Comparison of ENCODE assay signal across 24 mouse cellular contexts in the genomic region with DNA sequence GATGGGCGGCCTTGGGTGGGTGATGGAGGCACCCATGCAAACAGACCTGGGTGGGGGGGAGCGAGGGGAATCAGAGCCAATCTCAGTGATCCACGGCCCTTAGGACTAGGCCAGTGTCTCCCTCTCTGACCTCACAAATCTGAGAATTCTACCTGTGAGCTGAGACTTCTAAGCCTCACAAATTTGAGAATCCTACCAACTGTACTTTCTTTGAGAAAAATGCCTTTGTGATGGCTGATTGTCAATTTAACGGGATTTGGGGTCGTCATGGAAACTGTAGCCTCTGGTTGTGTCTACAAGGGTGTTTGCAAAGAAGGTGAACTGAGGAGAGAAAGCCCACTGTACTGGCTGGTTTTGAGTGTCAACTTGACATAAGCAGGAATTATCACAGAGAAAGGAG.
DNase-seq lines count a peak whose midpoint lies in the region; ATAC-seq and TF ChIP-seq lines count a peak whose summit lies in the region.
"Had no signal": no experiment of that assay in that cellular context is flagged by ENCODE, and none has a peak within 500 bp of the region (broad histone marks: within the 10 kb centered on the region; RNA-seq: fewer than 3 reads in every experiment).

No protein-coding gene starts in this region.

- WGBS in midbrain, embryonic 11.5 days: 72% methylated on average over 5 of the region's 5 CpGs
- WGBS in midbrain, postnatal 0 days: 42% methylated on average over 5 of the region's 5 CpGs
- 43% methylated on average over 5 of the region's 5 CpGs for WGBS in midbrain, embryonic 14.5 days
- WGBS in midbrain, embryonic 10.5 days: 86% methylated on average over 5 of the region's 5 CpGs
- 45% methylated on average over 5 of the region's 5 CpGs for WGBS in midbrain, embryonic 15.5 days
- WGBS in heart, embryonic 10.5 days: 79% methylated on average over 5 of the region's 5 CpGs

- H3K9me3 ChIP-seq in midbrain, embryonic 11.5 days (ENCODE audit: control insufficient read depth, low read length): no peaks in the 10 kb centered on the region
- no peaks in the 10 kb centered on the region for H3K9me3 ChIP-seq in midbrain, postnatal 0 days (ENCODE audit: low read length)
- H3K9me3 ChIP-seq in midbrain, embryonic 14.5 days (ENCODE audit: control insufficient read depth, low read length): no peaks in the 10 kb centered on the region
- H3K9me3 ChIP-seq in midbrain, embryonic 10.5 days (replicated peaks): no peaks in the 10 kb centered on the region
- no peaks in the 10 kb centered on the region for H3K9me3 ChIP-seq in midbrain, embryonic 15.5 days
- no peaks in the 10 kb centered on the region for H3K9me3 ChIP-seq in heart, embryonic 10.5 days
- H3K9me3 ChIP-seq: embryonic facial prominence, embryonic 10.5 days; embryonic facial prominence, embryonic 12.5 days; forebrain, embryonic 13.5 days; forebrain, embryonic 15.5 days had no signal

- TF ChIP-seq CTCF in midbrain, postnatal 0 days (IDR thresholded peaks at IDR 0.05): no peak

- no peaks in the 10 kb centered on the region for H3K4me1 ChIP-seq in midbrain, embryonic 11.5 days (ENCODE audit: control insufficient read depth, insufficient read depth, low read length)
- 0 out of 2 replicates have a peak, but pooled peaks cover 3% of the 10 kb centered on the region for H3K4me1 ChIP-seq in midbrain, postnatal 0 days (ENCODE audit: insufficient read depth, low read length)
- peaks cover 6% of the 10 kb centered on the region; the same call in 1 of the 2 replicates for H3K4me1 ChIP-seq in midbrain, embryonic 14.5 days (ENCODE audit: control insufficient read depth, insufficient read depth, low read length)
- peaks cover 39% of the 10 kb centered on the region for H3K4me1 ChIP-seq in midbrain, embryonic 10.5 days
- peaks cover 9% of the 10 kb centered on the region for H3K4me1 ChIP-seq in midbrain, embryonic 15.5 days
- no peaks in the 10 kb centered on the region for H3K4me1 ChIP-seq in heart, embryonic 10.5 days
- H3K4me1 ChIP-seq: embryonic facial prominence, embryonic 12.5 days had no signal

- H3K4me3 ChIP-seq in midbrain, embryonic 11.5 days (ENCODE audit: low read depth, low read length): no peak overlapping the region
- no peak overlapping the region for H3K4me3 ChIP-seq in midbrain, postnatal 0 days (ENCODE audit: low read depth, low read length)
- no peak overlapping the region for H3K4me3 ChIP-seq in midbrain, embryonic 14.5 days (replicated peaks; ENCODE audit: low read depth, low read length)
- H3K4me3 ChIP-seq in midbrain, embryonic 10.5 days: no peak overlapping the region
- H3K4me3 ChIP-seq in midbrain, embryonic 15.5 days: no peak overlapping the region
- no peak overlapping the region for H3K4me3 ChIP-seq in heart, embryonic 10.5 days
- H3K4me3 ChIP-seq: embryonic facial prominence, embryonic 10.5 days; embryonic facial prominence, embryonic 12.5 days; forebrain, embryonic 13.5 days; forebrain, embryonic 15.5 days had no signal

- no peak for ATAC-seq in midbrain, embryonic 11.5 days (ENCODE audit: low FRiP score)
- no peak for ATAC-seq in midbrain, postnatal 0 days (ENCODE audit: low FRiP score)
- no peak for ATAC-seq in midbrain, embryonic 14.5 days (ENCODE audit: low FRiP score, low TSS enrichment)
- no peak for ATAC-seq in midbrain, embryonic 15.5 days (replicated peaks)
- ATAC-seq: CD4-positive, CD25-positive, alpha-beta regulatory T cell, adult 4 months; forebrain, embryonic 13.5 days; forebrain, embryonic 15.5 days; Patski had no signal

- peak; percentile 86 for DNase-seq in midbrain, embryonic 11.5 days (ENCODE audit: low spot score, missing footprints)
- no peak for DNase-seq in midbrain, postnatal 0 days (ENCODE audit: low spot score)
- peak; percentile 63 for DNase-seq in midbrain, embryonic 14.5 days
- DNase-seq in midbrain, embryonic 10.5 days (ENCODE audit: low spot score): no peak
- no peak for DNase-seq in layer of hippocampus, adult 18-20 months (ENCODE audit: low spot score in 2 of 2)
- no peak for DNase-seq in heart, embryonic 10.5 days (ENCODE audit: low spot score)
- DNase-seq: adrenal gland, adult 2 months; adrenal gland, postnatal 10 days; adrenal gland, postnatal 25 days; B cell, adult 2 months; cerebellum, adult 11-12 months; cerebellum, adult 2 months; cerebellum, adult 9-10 months; cerebellum, postnatal 10 days; cerebellum, postnatal 25 days had no signal

- no peak overlapping the region for H3K4me2 ChIP-seq in midbrain, embryonic 11.5 days
- no peak overlapping the region for H3K4me2 ChIP-seq in midbrain, postnatal 0 days (ENCODE audit: low read depth, low read length, poor library complexity, severe bottlenecking)
- no peak overlapping the region for H3K4me2 ChIP-seq in midbrain, embryonic 14.5 days (ENCODE audit: low read length)
- H3K4me2 ChIP-seq in midbrain, embryonic 15.5 days: no peak overlapping the region
- H3K4me2 ChIP-seq: embryonic facial prominence, embryonic 12.5 days; forebrain, embryonic 13.5 days; forebrain, embryonic 15.5 days had no signal

- H3K9ac ChIP-seq in midbrain, embryonic 11.5 days (ENCODE audit: low read length): no peak overlapping the region
- no peak overlapping the region for H3K9ac ChIP-seq in midbrain, postnatal 0 days (replicated peaks; ENCODE audit: low read length, poor library complexity, severe bottlenecking)
- H3K9ac ChIP-seq in midbrain, embryonic 14.5 days (replicated peaks; ENCODE audit: low read length): no peak overlapping the region
- no peak overlapping the region for H3K9ac ChIP-seq in midbrain, embryonic 15.5 days
- H3K9ac ChIP-seq: embryonic facial prominence, embryonic 12.5 days; forebrain, embryonic 13.5 days; forebrain, embryonic 15.5 days had no signal

- H3K36me3 ChIP-seq in midbrain, embryonic 11.5 days (ENCODE audit: control insufficient read depth, insufficient read depth, low read length): no peaks in the 10 kb centered on the region
- no peaks in the 10 kb centered on the region for H3K36me3 ChIP-seq in midbrain, postnatal 0 days (ENCODE audit: insufficient read depth, low read length)
- no peaks in the 10 kb centered on the region for H3K36me3 ChIP-seq in midbrain, embryonic 14.5 days (ENCODE audit: control insufficient read depth, insufficient read depth, low read length)
- H3K36me3 ChIP-seq in midbrain, embryonic 10.5 days: no peaks in the 10 kb centered on the region
- H3K36me3 ChIP-seq in midbrain, embryonic 15.5 days (replicated peaks): no peaks in the 10 kb centered on the region
- H3K36me3 ChIP-seq in heart, embryonic 10.5 days: no peaks in the 10 kb centered on the region
- H3K36me3 ChIP-seq: embryonic facial prominence, embryonic 10.5 days; embryonic facial prominence, embryonic 12.5 days; forebrain, embryonic 15.5 days; G1E had no signal

- H3K27ac ChIP-seq in midbrain, embryonic 11.5 days (ENCODE audit: low read depth, low read length): no peak overlapping the region
- H3K27ac ChIP-seq in midbrain, postnatal 0 days (ENCODE audit: low read depth, low read length): no peak overlapping the region
- H3K27ac ChIP-seq in midbrain, embryonic 14.5 days (replicated peaks; ENCODE audit: low read depth, low read length): peak overlapping the region; percentile 14; the same call in 1 of the 2 replicates
- no peak overlapping the region for H3K27ac ChIP-seq in midbrain, embryonic 10.5 days (replicated peaks)
- 0 out of 2 replicates have a peak overlapping the region, but pooled peaks have one; percentile 48 for H3K27ac ChIP-seq in midbrain, embryonic 15.5 days
- no peak overlapping the region for H3K27ac ChIP-seq in heart, embryonic 10.5 days
- H3K27ac ChIP-seq: embryonic facial prominence, embryonic 10.5 days; embryonic facial prominence, embryonic 12.5 days; forebrain, embryonic 13.5 days; forebrain, embryonic 15.5 days had no signal

- H3K27me3 ChIP-seq in midbrain, embryonic 11.5 days (ENCODE audit: control insufficient read depth, insufficient read depth, low read length): no peaks in the 10 kb centered on the region
- no peaks in the 10 kb centered on the region for H3K27me3 ChIP-seq in midbrain, postnatal 0 days (ENCODE audit: insufficient read depth, low read length)
- no peaks in the 10 kb centered on the region; the same call in 1 of the 2 replicates for H3K27me3 ChIP-seq in midbrain, embryonic 14.5 days (ENCODE audit: control insufficient read depth, insufficient read depth, low read length)
- H3K27me3 ChIP-seq in midbrain, embryonic 10.5 days (ENCODE audit: low read depth, poor library complexity, severe bottlenecking): peaks cover 5% of the 10 kb centered on the region
- H3K27me3 ChIP-seq in midbrain, embryonic 15.5 days (replicated peaks): no peaks in the 10 kb centered on the region
- H3K27me3 ChIP-seq in heart, embryonic 10.5 days (ENCODE audit: insufficient read depth, poor library complexity, severe bottlenecking): peaks cover 23% of the 10 kb centered on the region; the same call in 1 of the 2 replicates
- H3K27me3 ChIP-seq: CH12.LX; embryonic facial prominence, embryonic 12.5 days; forebrain, embryonic 13.5 days; forebrain, embryonic 15.5 days had no signal

Comparison
In these comparisons a context has a peak if more than half of its experiments do, and no peak if none do; other contexts are left out.
1. DNase-seq: peak in midbrain, embryonic 11.5 days (single experiment) and midbrain, embryonic 14.5 days (single experiment); none in midbrain, postnatal 0 days (single experiment), midbrain, embryonic 10.5 days (single experiment), layer of hippocampus, adult 18-20 months (0 of 2) and heart, embryonic 10.5 days (single experiment).
2. H3K27ac ChIP-seq: peak in midbrain, embryonic 14.5 days (single experiment) and midbrain, embryonic 15.5 days (single experiment); none in midbrain, embryonic 11.5 days (single experiment), midbrain, postnatal 0 days (single experiment), midbrain, embryonic 10.5 days (single experiment) and heart, embryonic 10.5 days (single experiment).